Mouse (Mus musculus): ENCODE results near the gene Arfgef2. TPM values are rescaled to one million over a fixed set of nuclear protein-coding genes. Genes with fewer than 3 reads are reported as not detected.

The Arfgef2 gene
- polyA plus RNA-seq, 1 experiment from 2014 or later = 4.4 TPM

DNA sequence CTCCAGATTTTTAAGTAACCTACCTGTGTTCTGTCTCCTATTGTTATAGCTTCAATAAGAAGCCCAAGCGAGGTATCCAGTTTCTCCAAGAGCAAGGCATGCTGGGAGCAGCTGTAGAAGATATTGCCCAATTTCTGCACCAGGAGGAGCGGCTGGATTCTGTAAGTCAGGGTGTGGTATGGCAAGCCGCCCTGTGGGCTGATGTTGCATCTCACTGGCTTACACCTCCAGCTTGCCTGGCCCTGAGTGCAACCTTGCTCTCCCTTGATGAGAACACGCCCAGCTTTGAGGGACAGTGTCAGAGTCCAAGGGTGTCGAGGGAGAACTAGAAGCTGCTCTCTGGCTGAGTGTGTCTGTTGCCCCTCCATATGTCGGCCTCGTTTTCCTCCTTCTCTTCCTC is 53.8 kb downstream of the Arfgef2 start:
- Histone ChIP-seq H3K4me1 (ENCODE audit: control insufficient read depth, insufficient read depth, low read length) (no peaks in the 10 kb centered on the region), H3K9ac (ENCODE audit: low read length) (no peak overlapping the region), H3K4me2 (no peak overlapping the region), H3K36me3 (ENCODE audit: control insufficient read depth, insufficient read depth, low read length) (peaks cover 11% of the 10 kb centered on the region; the same call in 1 of the 2 replicates), H3K27ac (ENCODE audit: low read depth, low read length) (no peak overlapping the region), H3K9me3 (ENCODE audit: control insufficient read depth, low read length) (no peaks in the 10 kb centered on the region), H3K4me3 (ENCODE audit: low read depth, low read length) (no peak overlapping the region), H3K27me3 (ENCODE audit: control insufficient read depth, insufficient read depth, low read length) (no peaks in the 10 kb centered on the region)
- ATAC-seq (ENCODE audit: low FRiP score) (no peak), DNase-seq (ENCODE audit: low spot score, missing footprints) (no peak)
- 91% methylated on average over 7 of the region's 7 CpGs for WGBS

- Histone ChIP-seq H3K36me3 (ENCODE audit: control insufficient read depth, insufficient read depth, low read length) (peaks cover 11% of the 10 kb centered on the region; the same call in 1 of the 2 replicates), H3K9me3 (ENCODE audit: control insufficient read depth, low read length) (no peaks in the 10 kb centered on the region), H3K27me3 (ENCODE audit: control insufficient read depth, insufficient read depth, low read length) (no peaks in the 10 kb centered on the region), H3K27ac (ENCODE audit: low read depth, low read length) (no peak overlapping the region), H3K4me3 (ENCODE audit: low read depth, low read length) (no peak overlapping the region), H3K4me1 (ENCODE audit: control insufficient read depth, insufficient read depth, low read length) (no peaks in the 10 kb centered on the region), H3K4me2 (no peak overlapping the region), H3K9ac (ENCODE audit: low read length) (no peak overlapping the region)
- WGBS = 73% methylated on average over 3 of the region's 3 CpGs
- DNase-seq (ENCODE audit: low spot score, missing footprints) = no peak
- ATAC-seq (ENCODE audit: low FRiP score) = no peak
Measured at GRCm38 (mm10) chr2:166862505-166862904, 57.1 kb downstream of the Arfgef2 start.

DNA sequence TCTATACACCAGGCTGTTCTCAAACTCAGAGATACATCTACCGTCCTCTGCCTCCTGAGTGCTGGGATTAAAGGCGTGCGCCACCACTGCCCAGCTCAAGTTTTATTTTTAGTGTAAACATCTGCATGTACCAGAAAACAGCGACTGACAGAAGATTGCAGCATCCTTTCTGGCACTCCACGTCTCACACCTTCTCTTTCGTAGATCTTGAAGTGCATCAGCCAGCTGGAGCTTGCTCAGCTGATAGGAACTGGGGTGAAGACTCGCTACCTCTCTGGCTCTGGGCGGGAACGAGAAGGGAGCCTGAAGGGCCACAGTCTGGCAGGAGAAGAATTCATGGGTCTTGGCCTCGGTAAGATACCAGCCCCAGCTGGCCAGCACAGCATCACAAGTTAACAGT is 60.1 kb downstream of the Arfgef2 start:
- Histone ChIP-seq H3K27me3 (ENCODE audit: control insufficient read depth, insufficient read depth, low read length) (no peaks in the 10 kb centered on the region), H3K4me1 (ENCODE audit: control insufficient read depth, insufficient read depth, low read length) (no peaks in the 10 kb centered on the region), H3K4me3 (ENCODE audit: low read depth, low read length) (no peak overlapping the region), H3K27ac (ENCODE audit: low read depth, low read length) (no peak overlapping the region), H3K36me3 (ENCODE audit: control insufficient read depth, insufficient read depth, low read length) (peaks cover 7% of the 10 kb centered on the region; the same call in 1 of the 2 replicates), H3K9me3 (ENCODE audit: control insufficient read depth, low read length) (no peaks in the 10 kb centered on the region), H3K4me2 (no peak overlapping the region), H3K9ac (ENCODE audit: low read length) (no peak overlapping the region)
- 93% methylated on average over 10 of the region's 10 CpGs for WGBS
- ATAC-seq (ENCODE audit: low FRiP score) = no peak
- no peak for DNase-seq (ENCODE audit: low spot score, missing footprints)

- no peak overlapping the region for H3K4me2 ChIP-seq
- H3K27ac ChIP-seq (ENCODE audit: low read depth, low read length) = no peak overlapping the region
- peaks cover 7% of the 10 kb centered on the region for H3K36me3 ChIP-seq (ENCODE audit: control insufficient read depth, insufficient read depth, low read length)
- no peak for DNase-seq (ENCODE audit: low spot score, missing footprints)
- no peak overlapping the region for H3K9ac ChIP-seq (ENCODE audit: low read length)
- WGBS = 92% methylated on average over 20 of the region's 20 CpGs
- H3K4me3 ChIP-seq (ENCODE audit: low read depth, low read length) = no peak overlapping the region
- no peaks in the 10 kb centered on the region for H3K9me3 ChIP-seq (ENCODE audit: control insufficient read depth, low read length)
- H3K27me3 ChIP-seq (ENCODE audit: control insufficient read depth, insufficient read depth, low read length) = no peaks in the 10 kb centered on the region
- no peak for ATAC-seq (ENCODE audit: low FRiP score)
- no peaks in the 10 kb centered on the region for H3K4me1 ChIP-seq (ENCODE audit: control insufficient read depth, insufficient read depth, low read length)
Measured at GRCm38 (mm10) chr2:166870271-166870865, 65.0 kb downstream of the Arfgef2 start.

DNA sequence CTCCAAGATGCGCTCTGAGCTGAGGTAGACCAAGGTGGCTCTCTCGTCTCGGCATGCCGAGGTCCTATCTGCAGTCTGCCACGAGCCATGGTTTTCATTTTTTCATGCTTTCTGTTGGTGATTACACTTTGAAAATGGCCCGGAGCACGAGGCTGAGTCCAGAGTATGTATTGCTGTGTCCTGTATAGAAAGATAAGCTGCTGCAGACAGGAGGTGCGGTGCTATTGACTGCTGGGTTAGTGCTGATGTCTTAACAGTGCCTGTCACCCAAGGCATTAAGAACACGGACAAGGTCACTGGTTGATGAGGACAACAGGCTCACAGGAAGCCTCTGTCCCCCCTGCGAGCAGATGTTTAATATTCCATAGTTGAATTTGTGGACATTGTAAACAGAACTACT is 65.5 kb downstream of the Arfgef2 start:
- ATAC-seq (ENCODE audit: low FRiP score) = no peak
- Histone ChIP-seq H3K9ac (ENCODE audit: low read length) (no peak overlapping the region), H3K9me3 (ENCODE audit: control insufficient read depth, low read length) (no peaks in the 10 kb centered on the region), H3K27me3 (ENCODE audit: control insufficient read depth, insufficient read depth, low read length) (no peaks in the 10 kb centered on the region), H3K4me2 (no peak overlapping the region), H3K4me3 (ENCODE audit: low read depth, low read length) (no peak overlapping the region), H3K36me3 (ENCODE audit: control insufficient read depth, insufficient read depth, low read length) (peaks cover 7% of the 10 kb centered on the region), H3K27ac (ENCODE audit: low read depth, low read length) (no peak overlapping the region), H3K4me1 (ENCODE audit: control insufficient read depth, insufficient read depth, low read length) (no peaks in the 10 kb centered on the region)
- WGBS = 95% methylated on average over 10 of the region's 10 CpGs
- DNase-seq (ENCODE audit: low spot score, missing footprints) = no peak

- ATAC-seq (ENCODE audit: low FRiP score) = no peak
- 88% methylated on average over 10 of the region's 10 CpGs for WGBS
- peaks cover 4% of the 10 kb centered on the region; the same call in 1 of the 2 replicates for H3K36me3 ChIP-seq (ENCODE audit: control insufficient read depth, insufficient read depth, low read length)
- H3K27ac ChIP-seq (ENCODE audit: low read depth, low read length) = no peak overlapping the region
- H3K9me3 ChIP-seq (ENCODE audit: control insufficient read depth, low read length) = no peaks in the 10 kb centered on the region
- DNase-seq (ENCODE audit: low spot score, missing footprints) = no peak
- H3K9ac ChIP-seq (ENCODE audit: low read length) = no peak overlapping the region
- H3K4me1 ChIP-seq (ENCODE audit: control insufficient read depth, insufficient read depth, low read length) = no peaks in the 10 kb centered on the region
- H3K27me3 ChIP-seq (ENCODE audit: control insufficient read depth, insufficient read depth, low read length) = no peaks in the 10 kb centered on the region
- H3K4me2 ChIP-seq = no peak overlapping the region
- no peak overlapping the region for H3K4me3 ChIP-seq (ENCODE audit: low read depth, low read length)
Measured at GRCm38 (mm10) chr2:166874675-166875280, 69.4 kb downstream of the Arfgef2 start.

GRCm38 (mm10) chr2:166875561-166875960 is 70.2 kb downstream of the Arfgef2 start:
- H3K4me1 ChIP-seq (ENCODE audit: control insufficient read depth, insufficient read depth, low read length) = no peaks in the 10 kb centered on the region
- H3K9ac ChIP-seq (ENCODE audit: low read length) = no peak overlapping the region
- H3K9me3 ChIP-seq (ENCODE audit: control insufficient read depth, low read length) = no peaks in the 10 kb centered on the region
- no peak for ATAC-seq (ENCODE audit: low FRiP score)
- H3K27ac ChIP-seq (ENCODE audit: low read depth, low read length) = no peak overlapping the region
- no peak overlapping the region for H3K4me3 ChIP-seq (ENCODE audit: low read depth, low read length)
- no peak for DNase-seq (ENCODE audit: low spot score, missing footprints)
- H3K27me3 ChIP-seq (ENCODE audit: control insufficient read depth, insufficient read depth, low read length) = no peaks in the 10 kb centered on the region
- H3K36me3 ChIP-seq (ENCODE audit: control insufficient read depth, insufficient read depth, low read length) = peaks cover 4% of the 10 kb centered on the region; the same call in 1 of the 2 replicates
- no peak overlapping the region for H3K4me2 ChIP-seq
- 93% methylated on average over 6 of the region's 6 CpGs for WGBS

- H3K27me3 ChIP-seq (ENCODE audit: control insufficient read depth, insufficient read depth, low read length) = no peaks in the 10 kb centered on the region
- no peaks in the 10 kb centered on the region for H3K4me1 ChIP-seq (ENCODE audit: control insufficient read depth, insufficient read depth, low read length)
- DNase-seq (ENCODE audit: low spot score, missing footprints) = no peak
- no peaks in the 10 kb centered on the region for H3K9me3 ChIP-seq (ENCODE audit: control insufficient read depth, low read length)
- 92% methylated on average over 10 of the region's 10 CpGs for WGBS
- H3K36me3 ChIP-seq (ENCODE audit: control insufficient read depth, insufficient read depth, low read length) = peaks cover 4% of the 10 kb centered on the region; the same call in 1 of the 2 replicates
- no peak overlapping the region for H3K9ac ChIP-seq (ENCODE audit: low read length)
- H3K4me3 ChIP-seq (ENCODE audit: low read depth, low read length) = no peak overlapping the region
- ATAC-seq (ENCODE audit: low FRiP score) = no peak
- no peak overlapping the region for H3K4me2 ChIP-seq
- no peak overlapping the region for H3K27ac ChIP-seq (ENCODE audit: low read depth, low read length)
Measured at GRCm38 (mm10) chr2:166876331-166876730, 70.9 kb downstream of the Arfgef2 start.

GRCm38 (mm10) chr2:166885066-166885465 is 79.7 kb downstream of the Arfgef2 start:
- Histone ChIP-seq H3K27me3 (ENCODE audit: control insufficient read depth, insufficient read depth, low read length) (no peaks in the 10 kb centered on the region), H3K36me3 (ENCODE audit: control insufficient read depth, insufficient read depth, low read length) (no peaks in the 10 kb centered on the region), H3K9ac (ENCODE audit: low read length) (no peak overlapping the region), H3K4me3 (ENCODE audit: low read depth, low read length) (no peak overlapping the region), H3K9me3 (ENCODE audit: control insufficient read depth, low read length) (no peaks in the 10 kb centered on the region), H3K4me2 (no peak overlapping the region), H3K27ac (ENCODE audit: low read depth, low read length) (no peak overlapping the region), H3K4me1 (ENCODE audit: control insufficient read depth, insufficient read depth, low read length) (peaks cover 4% of the 10 kb centered on the region; the same call in 1 of the 2 replicates)
- 91% methylated on average over 7 of the region's 7 CpGs for WGBS
- ATAC-seq (ENCODE audit: low FRiP score) (no peak), DNase-seq (ENCODE audit: low spot score, missing footprints) (no peak)

All from midbrain, embryonic 11.5 days (tissue).